Mouse (Mus musculus): Measurements from ENCODE around the gene P2ry2. TPM values are rescaled to one million over a fixed set of nuclear protein-coding genes. Genes with fewer than 3 reads are reported as not detected.

Gene P2ry2
- total RNA-seq, 2 experiments from 2014 or later = 0.68 to 0.82 TPM

DNA sequence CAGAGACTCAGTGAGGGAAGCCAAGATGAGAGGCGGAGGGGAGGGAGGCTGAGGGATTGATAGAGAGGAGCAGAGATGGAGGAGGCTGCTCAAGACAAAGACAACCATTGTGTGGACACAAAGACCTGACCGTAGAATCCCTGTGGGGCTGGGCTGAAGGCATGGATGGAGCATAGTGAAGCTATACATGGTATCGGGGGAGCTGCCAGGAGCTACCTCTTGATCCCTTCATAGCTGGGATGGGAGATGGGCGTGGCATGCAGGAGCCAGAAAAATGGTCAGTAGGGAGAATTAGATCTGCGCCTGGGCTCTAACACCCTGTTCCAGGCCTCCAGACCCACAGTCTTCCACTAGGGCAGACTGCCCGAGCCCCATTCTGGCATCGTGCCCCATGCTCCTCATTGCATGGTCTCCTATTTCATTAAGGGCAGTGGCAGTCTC, 4.4 kb upstream of the P2ry2 start:
- intact Hi-C loops (cut with DNase I) = no loop called here
- no peak for DNase-seq (ENCODE audit: extremely low spot score in 1 of 2, low spot score in 2 of 2)
- H3K27ac ChIP-seq = no peak overlapping the region

DNA sequence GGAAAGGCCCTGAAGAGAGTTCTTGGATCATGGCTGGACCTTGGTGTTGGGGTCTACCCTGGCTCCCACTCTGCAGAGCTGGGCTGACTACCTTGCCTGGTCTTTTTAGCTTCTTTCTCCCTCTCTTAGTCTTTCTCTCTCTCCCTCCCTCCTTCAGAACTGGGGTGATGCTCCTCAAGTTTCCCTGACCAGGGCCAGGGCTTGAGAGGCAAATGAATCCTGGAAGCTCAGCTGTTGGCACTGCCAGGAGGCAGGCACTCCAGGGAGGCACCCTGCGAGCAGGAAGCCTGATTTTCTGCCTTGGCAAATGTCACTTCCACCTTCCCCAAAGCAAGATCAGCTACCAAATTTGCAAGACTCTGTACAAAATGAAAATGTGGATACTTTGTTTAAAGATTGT, 2.3 kb upstream of the P2ry2 start:
- H3K4me3 ChIP-seq = no peak overlapping the region
- no peak overlapping the region for H3K27ac ChIP-seq
- DNase-seq (ENCODE audit: extremely low spot score in 1 of 2, low spot score in 2 of 2) = no peak
- intact Hi-C loops (cut with DNase I) = no loop called here
- TF ChIP-seq CTCF (IDR thresholded peaks at IDR 0.05) = no peak

More for the DNA sequence above, 4.4 kb upstream of the P2ry2 start:
- H3K4me3 ChIP-seq = no peak overlapping the region
- TF ChIP-seq CTCF (IDR thresholded peaks at IDR 0.05) = no peak

DNA sequence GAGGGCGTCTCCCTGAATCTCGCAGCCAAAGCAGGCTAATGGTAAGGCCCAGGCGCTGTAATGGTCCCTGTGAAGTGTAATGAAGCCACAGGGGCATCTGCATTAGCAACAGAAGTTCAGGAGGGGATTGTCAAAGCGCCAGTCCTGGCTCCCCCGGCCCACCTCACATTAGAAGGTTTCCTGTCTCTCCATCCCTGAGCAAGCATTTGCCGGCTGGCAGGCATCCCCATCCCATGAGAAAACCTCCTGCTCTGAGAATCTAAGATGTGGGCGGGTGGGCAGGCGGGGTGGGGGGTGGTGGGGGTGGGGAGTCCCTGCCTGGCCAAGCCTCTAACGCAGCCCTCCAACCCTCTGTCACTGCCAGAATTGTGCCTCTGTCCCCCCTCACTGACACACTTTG, 1.4 kb upstream of the P2ry2 start:
- H3K27ac ChIP-seq = no peak overlapping the region
- no peak overlapping the region for H3K4me3 ChIP-seq
- TF ChIP-seq CTCF (IDR thresholded peaks at IDR 0.05) = no peak
- intact Hi-C loops (cut with DNase I) = no loop called here
- DNase-seq (ENCODE audit: extremely low spot score in 1 of 2, low spot score in 2 of 2) = no peak

DNA sequence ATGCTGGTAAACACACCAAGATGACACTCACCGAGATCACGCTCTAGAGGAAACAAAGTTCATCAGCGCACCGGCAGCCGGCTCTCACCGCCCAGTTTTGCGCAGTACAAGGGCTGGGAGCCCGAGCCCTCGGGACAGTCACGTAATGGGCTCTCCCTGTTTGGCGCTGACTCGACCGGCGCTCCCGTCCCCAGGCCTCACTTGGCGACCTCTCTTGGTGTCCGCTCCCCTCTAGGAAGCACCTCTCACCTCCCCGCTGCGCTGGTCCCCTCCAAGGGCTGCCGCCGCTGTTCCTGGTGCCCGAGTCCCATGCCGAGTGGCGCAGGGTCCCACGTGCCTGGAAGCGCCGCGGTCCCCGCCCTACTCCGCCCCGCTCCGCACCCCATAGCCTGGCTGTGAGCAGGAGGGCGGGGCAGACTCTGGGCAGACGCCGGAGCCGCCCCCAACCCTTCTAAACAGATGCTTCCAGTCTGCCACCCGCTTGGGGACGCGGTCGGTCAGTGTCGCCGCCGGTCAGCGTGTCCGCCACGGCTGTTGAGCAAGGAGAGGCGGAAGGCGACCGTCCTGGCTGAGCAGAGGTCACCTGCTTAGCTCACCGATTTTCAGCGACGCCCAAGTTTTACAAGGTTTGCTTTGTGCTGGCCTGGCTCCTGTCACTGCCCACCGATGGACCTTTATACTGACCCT, 842 bp downstream of the P2ry2 start:
- peak; percentile 26 to 30 for DNase-seq (ENCODE audit: extremely low spot score in 1 of 2, low spot score in 2 of 2)
- intact Hi-C loops (cut with DNase I) = no loop called here
- no peak overlapping the region for H3K27ac ChIP-seq
- TF ChIP-seq CTCF (IDR thresholded peaks at IDR 0.05) = no peak
- peak overlapping the region; percentile 45 for H3K4me3 ChIP-seq

DNA sequence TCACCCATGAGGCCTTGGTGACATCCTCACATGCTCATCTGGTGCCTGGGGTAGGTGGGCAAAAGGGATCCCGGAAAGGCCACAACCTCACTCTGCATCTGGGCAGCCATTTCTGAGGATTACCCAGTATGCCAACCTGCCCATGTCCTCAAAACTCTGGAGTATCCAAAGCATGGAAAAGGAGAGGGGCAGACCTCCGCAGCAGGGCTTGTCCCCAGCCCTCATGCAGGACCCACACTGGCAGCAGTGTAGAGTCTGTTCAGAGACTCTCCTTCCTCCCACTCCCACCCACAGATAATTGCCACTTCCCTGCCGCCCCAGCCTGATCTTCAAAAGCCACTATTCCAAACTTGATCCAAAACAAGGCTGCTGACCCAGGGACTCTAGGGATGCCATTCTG, 1.9 kb downstream of the P2ry2 start:
- no peak for TF ChIP-seq CTCF (IDR thresholded peaks at IDR 0.05)
- no peak for DNase-seq (ENCODE audit: extremely low spot score in 1 of 2, low spot score in 2 of 2)
- H3K4me3 ChIP-seq = no peak overlapping the region
- intact Hi-C loops (cut with DNase I) = no loop called here
- no peak overlapping the region for H3K27ac ChIP-seq

DNA sequence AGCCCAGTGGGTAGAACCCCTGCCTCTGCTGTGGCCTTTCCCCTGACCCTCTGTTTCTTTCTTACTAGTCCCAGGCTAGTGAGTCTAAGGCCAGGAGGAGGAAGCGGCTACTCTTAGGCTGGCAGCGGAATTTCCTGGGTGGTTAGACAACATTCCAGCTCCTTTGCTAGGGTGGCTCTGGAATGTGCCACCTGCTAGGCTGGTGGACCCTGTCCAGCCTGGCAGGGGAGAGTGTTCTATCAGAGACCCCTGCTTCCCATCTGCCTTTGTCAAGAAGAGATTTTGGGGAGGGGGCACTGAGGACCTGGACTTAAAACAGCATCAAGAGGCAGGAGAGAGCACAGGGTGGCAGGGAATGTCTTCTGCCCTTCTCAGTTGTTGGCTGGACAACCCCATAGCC, 6.5 kb downstream of the P2ry2 start:
- H3K4me3 ChIP-seq = no peak overlapping the region
- intact Hi-C loops (cut with DNase I) = loop anchor here (5.0 kb wide), 1 partner anchor 36 kb away; no protein-coding TSS in a partner anchor
- no peak for DNase-seq (ENCODE audit: extremely low spot score in 1 of 2, low spot score in 2 of 2)

DNA sequence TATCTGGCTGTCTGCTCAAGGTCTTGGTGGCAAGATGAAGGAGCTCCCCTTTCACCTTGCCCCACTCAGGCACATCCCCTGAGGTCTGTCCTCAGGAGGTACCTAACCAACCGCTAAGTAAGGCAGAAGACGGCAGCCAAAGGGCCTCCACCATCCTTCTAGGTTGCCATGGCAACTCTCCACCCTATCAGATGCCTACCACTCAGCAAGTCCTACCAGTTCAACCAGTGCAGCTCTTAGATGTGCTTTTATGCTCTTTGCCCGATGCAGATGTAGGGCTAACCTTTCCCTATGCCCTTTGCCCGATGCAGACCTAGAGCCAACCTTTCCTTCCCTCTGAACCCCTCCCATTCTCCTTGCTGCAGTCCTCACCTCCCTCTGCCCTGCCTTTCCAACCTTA, 7.5 kb downstream of the P2ry2 start:
- no peak for TF ChIP-seq CTCF (IDR thresholded peaks at IDR 0.05)
- intact Hi-C loops (cut with DNase I) = loop anchor here (5.0 kb wide), 1 partner anchor 37 kb away; no protein-coding TSS in a partner anchor
- Histone ChIP-seq H3K4me3 (no peak overlapping the region), H3K27ac (no peak overlapping the region)
- no peak for DNase-seq (ENCODE audit: extremely low spot score in 1 of 2, low spot score in 2 of 2)

More for the DNA sequence above, 6.5 kb downstream of the P2ry2 start:
- H3K27ac ChIP-seq = no peak overlapping the region
- no peak for TF ChIP-seq CTCF (IDR thresholded peaks at IDR 0.05)

DNA sequence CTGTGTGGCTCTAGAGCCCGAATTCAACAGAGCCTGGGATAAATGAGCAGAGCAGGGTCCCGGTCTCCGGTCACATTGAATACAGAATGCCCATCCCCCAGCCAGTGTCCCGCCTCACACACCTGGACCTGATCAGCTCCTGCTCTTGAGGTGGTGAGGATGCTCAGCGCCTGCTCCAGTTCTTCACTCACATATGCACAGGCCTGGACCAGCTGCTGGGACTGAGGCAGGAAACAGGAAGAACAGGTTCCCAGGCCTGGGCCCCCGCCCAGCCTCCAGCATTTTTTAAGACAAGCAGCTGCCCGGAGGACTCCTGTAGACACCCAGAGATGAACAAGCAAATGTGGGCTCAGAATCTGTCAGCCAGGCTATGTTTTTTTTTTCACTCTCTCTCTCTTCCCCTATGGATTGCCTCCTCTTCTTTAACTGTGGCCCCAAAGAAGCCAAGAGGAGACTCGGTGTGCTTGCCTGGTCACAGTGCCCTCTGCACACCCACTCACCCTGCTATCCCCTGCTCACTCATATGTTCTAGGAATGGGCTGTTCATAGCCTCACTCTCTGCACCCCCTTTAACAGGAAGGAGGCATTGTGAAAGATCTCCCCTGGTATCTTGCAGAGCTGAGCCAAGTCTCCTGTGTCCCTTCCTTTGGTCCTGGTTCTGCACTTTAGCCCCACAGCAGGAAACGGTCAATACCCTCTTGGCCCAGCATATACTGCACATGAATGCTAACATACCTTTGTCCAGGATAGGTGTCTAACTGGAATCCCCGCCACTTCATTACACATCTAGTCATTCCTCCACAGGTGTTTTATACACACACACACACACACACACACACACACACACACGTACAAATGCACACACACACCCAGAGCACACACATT, 9.0 kb downstream of the P2ry2 start:
- no peak for DNase-seq (ENCODE audit: extremely low spot score in 1 of 2, low spot score in 2 of 2)
- no peak overlapping the region for H3K27ac ChIP-seq
- intact Hi-C loops (cut with DNase I) = no loop called here

DNA sequence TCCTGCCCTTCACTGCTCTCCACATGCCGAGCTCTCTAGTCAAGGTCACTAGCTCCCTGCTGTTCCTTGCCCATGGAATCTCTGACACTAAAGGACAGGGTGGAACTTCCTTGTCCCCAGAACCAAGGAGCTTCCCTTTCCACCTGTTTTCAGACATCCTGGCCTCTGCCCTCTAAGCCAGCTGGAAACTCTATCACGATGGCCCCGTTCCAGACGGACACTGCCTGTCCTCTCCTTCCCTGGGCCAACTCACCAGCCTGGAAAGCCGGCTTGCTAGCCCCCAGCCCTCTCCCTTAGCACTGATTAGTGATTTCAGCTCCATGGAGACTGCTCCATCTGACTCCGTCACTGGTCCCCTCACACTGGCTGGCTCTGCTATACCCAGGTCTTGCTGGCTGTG, 10.4 kb downstream of the P2ry2 start:
- H3K27ac ChIP-seq = no peak overlapping the region
- H3K4me3 ChIP-seq = no peak overlapping the region
- no peak for TF ChIP-seq CTCF (IDR thresholded peaks at IDR 0.05)
- intact Hi-C loops (cut with DNase I) = no loop called here
- DNase-seq (ENCODE audit: extremely low spot score in 1 of 2, low spot score in 2 of 2) = no peak

More for the DNA sequence above, 9.0 kb downstream of the P2ry2 start:
- no peak for TF ChIP-seq CTCF (IDR thresholded peaks at IDR 0.05)
- H3K4me3 ChIP-seq = no peak overlapping the region

DNA sequence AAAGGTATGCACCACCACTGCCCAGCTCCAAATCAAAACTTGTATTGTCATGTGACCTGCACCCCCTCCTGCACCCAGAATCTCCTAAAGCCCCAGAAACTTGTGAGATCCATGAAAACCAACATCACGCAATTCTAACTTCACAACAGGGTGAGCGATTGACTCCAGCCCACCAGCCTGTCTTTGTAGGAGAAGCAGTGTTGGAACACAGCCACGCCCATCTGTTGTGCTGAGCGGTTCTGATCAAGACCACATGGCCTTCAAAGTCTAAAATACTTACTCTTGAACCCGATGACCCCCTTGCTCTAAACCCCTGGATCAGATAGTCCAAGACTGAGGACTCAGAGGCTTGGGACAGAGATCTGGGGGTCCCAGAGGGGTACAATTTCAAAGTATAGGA, 13.0 kb downstream of the P2ry2 start:
- intact Hi-C loops (cut with DNase I) = loop anchor here (10.0 kb wide), 1 partner anchor 235 kb away; no protein-coding TSS in a partner anchor
- TF ChIP-seq CTCF (IDR thresholded peaks at IDR 0.05) = no peak
- no peak overlapping the region for H3K4me3 ChIP-seq
- DNase-seq (ENCODE audit: extremely low spot score in 1 of 2, low spot score in 2 of 2) = no peak
- no peak overlapping the region for H3K27ac ChIP-seq

DNA sequence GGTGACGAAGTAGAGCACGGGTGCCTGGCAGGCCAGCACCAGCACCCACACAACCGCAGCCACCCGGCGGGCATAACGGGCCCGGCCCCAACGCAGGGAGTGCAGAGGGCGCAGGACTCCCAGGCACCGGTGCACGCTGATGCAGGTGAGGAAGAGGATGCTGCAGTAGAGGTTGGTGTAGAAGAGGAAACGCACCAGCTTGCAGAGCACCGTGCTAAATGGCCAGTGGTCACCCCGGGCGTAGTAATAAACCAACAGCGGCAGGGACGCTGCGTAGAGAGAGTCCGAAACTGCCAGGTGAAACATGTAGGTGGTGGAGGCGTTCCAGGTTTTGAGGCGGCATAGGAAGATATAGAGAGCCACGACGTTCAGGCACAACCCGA, 14.1 kb downstream of the P2ry2 start:
- intact Hi-C loops (cut with DNase I) = loop anchor here (10.0 kb wide), 1 partner anchor 236 kb away; no protein-coding TSS in a partner anchor
- Histone ChIP-seq H3K27ac (no peak overlapping the region), H3K4me3 (no peak overlapping the region)
- no peak for DNase-seq (ENCODE audit: extremely low spot score in 1 of 2, low spot score in 2 of 2)
- TF ChIP-seq CTCF (IDR thresholded peaks at IDR 0.05) = no peak

DNA sequence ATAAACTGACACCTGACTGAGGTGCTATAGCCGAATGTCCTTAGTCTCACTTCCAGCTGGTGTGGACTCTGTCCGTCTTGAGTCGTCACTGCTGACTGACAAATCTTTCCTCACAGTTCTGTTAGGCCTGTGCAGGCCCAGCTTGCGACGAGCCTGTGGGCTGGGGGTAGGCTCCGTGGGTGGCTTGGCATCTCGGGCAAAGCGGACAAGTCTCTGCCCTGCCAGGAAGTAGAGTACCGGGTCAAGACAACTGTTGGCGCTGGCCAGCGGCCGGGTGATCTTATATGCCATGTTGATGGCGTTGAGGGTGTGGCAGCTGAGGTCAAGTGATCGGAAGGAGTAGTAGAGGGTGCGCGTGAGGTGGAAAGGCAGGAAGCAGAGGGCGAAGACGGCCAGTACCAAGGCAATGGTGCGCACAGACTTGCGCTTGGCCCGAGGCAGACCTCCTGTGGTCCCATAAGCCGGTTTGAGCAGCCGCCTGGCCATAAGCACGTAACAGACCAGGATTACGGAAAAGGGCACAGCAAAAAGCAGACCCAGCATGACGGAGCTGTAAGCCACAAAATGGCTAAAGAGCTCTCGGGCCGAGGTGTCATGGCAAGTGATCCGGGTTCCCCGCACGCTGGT, 14.6 kb downstream of the P2ry2 start:
- Histone ChIP-seq H3K27ac (no peak overlapping the region), H3K4me3 (no peak overlapping the region)
- TF ChIP-seq CTCF (IDR thresholded peaks at IDR 0.05) = no peak
- DNase-seq (ENCODE audit: extremely low spot score in 1 of 2, low spot score in 2 of 2) = no peak
- intact Hi-C loops (cut with DNase I) = loop anchor here (10.0 kb wide), 1 partner anchor 237 kb away; no protein-coding TSS in a partner anchor

Measured in left cerebral cortex, adult 2 months (tissue).